Mouse (Mus musculus) heart, embryonic 14.5 days (tissue): Measurements from ENCODE around the gene Grid1. TPM values are rescaled to one million over a fixed set of nuclear protein-coding genes. Genes with fewer than 3 reads are reported as not detected.

Experiments used
- ATAC-seq: fragments of 200-750 bp; cut with Nextera tagmentation; 2 replicates; pipeline ENCODE4 v1.8.0; 2017; ENCODE audit warnings: low read depth, moderate TSS enrichment; ENCODE audit not compliant: insufficient number of reproducible peaks, insufficient read depth, low FRiP score
- H3K27ac ChIP-seq, 2 experiments: fragments of 200-500 bp in 1 of 2; fragments of 300-500 bp in 1 of 2; sonication (generic) in 1 of 2; replicated peaks in 1 of 2; 2 replicates each; pipeline ENCODE4 v1.5.1; 2012 to 2014; ENCODE audit warnings: low read depth in 2 of 2, low read length in 2 of 2, control low read depth in 1 of 2, mild to moderate bottlenecking in 1 of 2, mixed read lengths in 1 of 2; ENCODE audit not compliant: control insufficient read depth in 1 of 2, insufficient read depth in 1 of 2
- H3K27me3 ChIP-seq: fragments of 300-500 bp; sonication (generic); 2 replicates; pipeline ENCODE4 v1.6.1; 2014; ENCODE audit warnings: mild to moderate bottlenecking, low read length, control low read depth; ENCODE audit not compliant: control insufficient read depth, insufficient read depth
- H3K36me3 ChIP-seq: fragments of 300-500 bp; sonication (generic); 2 replicates; pipeline ENCODE4 v1.6.1; 2014; ENCODE audit warnings: mild to moderate bottlenecking, control low read depth, low read length, mixed read lengths; ENCODE audit not compliant: control insufficient read depth, insufficient read depth
- H3K4me1 ChIP-seq, 2 experiments: fragments of 200-500 bp in 1 of 2; fragments of 300-500 bp in 1 of 2; sonication (generic) in 1 of 2; 2 replicates each; pipeline ENCODE4 v1.6.1; 2012 to 2014; ENCODE audit warnings: low read length in 2 of 2, control low read depth in 1 of 2, mixed read lengths in 1 of 2; ENCODE audit not compliant: control insufficient read depth in 2 of 2, insufficient read depth in 2 of 2
- H3K4me2 ChIP-seq: fragments of 300-500 bp; sonication (generic); 2 replicates; pipeline ENCODE4 v1.6.1; 2014; ENCODE audit warnings: mild to moderate bottlenecking, low read length
- H3K4me3 ChIP-seq, 2 experiments: fragments of 200-500 bp in 1 of 2; fragments of 300-500 bp in 1 of 2; sonication (generic) in 1 of 2; 2 replicates each; pipeline ENCODE4 v1.5.1; 2012 to 2014; ENCODE audit warnings: low read length in 2 of 2, mild to moderate bottlenecking in 2 of 2, control low read depth in 1 of 2, low read depth in 1 of 2, moderate library complexity in 1 of 2; ENCODE audit not compliant: control insufficient read depth in 1 of 2, insufficient read depth in 1 of 2
- H3K9ac ChIP-seq: fragments of 300-500 bp; sonication (generic); 2 replicates; pipeline ENCODE4 v1.6.1; 2014; ENCODE audit warnings: mild to moderate bottlenecking, low read length
- H3K9me3 ChIP-seq: fragments of 300-500 bp; sonication (generic); 2 replicates; pipeline ENCODE4 v1.6.1; 2016; ENCODE audit warnings: low read length, control low read depth; ENCODE audit not compliant: control insufficient read depth
- WGBS: fragments of 180-500 bp; shearing (Covaris S2); extraction: QIAGEN DNeasy Blood & Tissue Kit; methylation state at CpG from one replicate; pipeline ENCODE4 v1.1.7; 2014; 5-methylcytosine and 5-hydroxymethylcytosine counted together
- polyA plus RNA-seq: library from polyadenylated mRNA; unstranded; fragments of >200 nt; fragmentation: Nextera tagmentation; extraction: Ambion mirVana; gene quantifications from 2 replicates; pipeline ENCODE4 v1.2.1, GENCODE M21; 2014

Grid1 gene
- polyA plus RNA-seq, 1 experiment from 2014 or later = 0.46 TPM

- no peak for ATAC-seq
- whole genome bisulfite sequencing = 67% methylated on average over 1 of the region's 1 CpGs
- no peaks in the 10 kb centered on the region for H3K9me3 ChIP-seq
- H3K27ac ChIP-seq = no peak overlapping the region
- no peak overlapping the region for H3K4me2 ChIP-seq
- H3K9ac ChIP-seq = no peak overlapping the region
- H3K4me1 ChIP-seq = no peaks in the 10 kb centered on the region
- no peak overlapping the region for H3K4me3 ChIP-seq
- no peaks in the 10 kb centered on the region for H3K36me3 ChIP-seq
- H3K27me3 ChIP-seq = no peaks in the 10 kb centered on the region
Observed at GRCm38 (mm10) chr14:35326306-35326705, 506.4 kb downstream of the Grid1 start.

GRCm38 (mm10) chr14:35336561-35336960 lies 516.7 kb downstream of the Grid1 start:
- H3K27ac ChIP-seq = no peak overlapping the region
- no peaks in the 10 kb centered on the region for H3K27me3 ChIP-seq
- no peak overlapping the region for H3K9ac ChIP-seq
- 86% methylated on average over 3 of the region's 3 CpGs for WGBS
- no peaks in the 10 kb centered on the region for H3K4me1 ChIP-seq
- H3K4me3 ChIP-seq = no peak overlapping the region
- H3K36me3 ChIP-seq = no peaks in the 10 kb centered on the region
- H3K4me2 ChIP-seq = no peak overlapping the region
- no peak for ATAC-seq
- no peaks in the 10 kb centered on the region for H3K9me3 ChIP-seq

DNA sequence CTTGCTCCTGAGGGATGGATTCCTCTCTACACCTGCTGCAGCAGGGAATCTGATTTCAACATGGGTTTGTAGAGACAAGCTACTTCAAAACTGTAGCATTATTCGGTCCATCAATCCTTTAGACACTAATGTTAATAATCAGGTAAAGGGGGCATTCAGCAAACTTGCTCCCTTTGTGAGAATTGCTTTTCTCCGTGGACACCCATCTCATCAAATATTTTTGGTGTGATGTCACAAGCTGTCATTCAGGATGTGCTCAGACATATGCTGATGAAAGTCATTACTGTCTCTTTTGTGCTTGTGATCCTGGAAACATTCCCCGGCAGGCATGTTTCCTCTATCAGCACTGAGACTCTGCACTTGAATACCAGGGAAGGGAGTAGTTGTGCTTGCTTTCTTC lies 536.1 kb downstream of the Grid1 start:
- H3K36me3 ChIP-seq = no peaks in the 10 kb centered on the region
- H3K9ac ChIP-seq = no peak overlapping the region
- H3K9me3 ChIP-seq = no peaks in the 10 kb centered on the region
- no peaks in the 10 kb centered on the region for H3K4me1 ChIP-seq
- 55% methylated on average over 3 of the region's 3 CpGs for WGBS
- H3K27ac ChIP-seq = no peak overlapping the region
- H3K27me3 ChIP-seq = no peaks in the 10 kb centered on the region
- ATAC-seq = no peak
- no peak overlapping the region for H3K4me2 ChIP-seq
- no peak overlapping the region for H3K4me3 ChIP-seq

- Histone ChIP-seq H3K4me3 (no peak overlapping the region), H3K36me3 (no peaks in the 10 kb centered on the region), H3K27me3 (no peaks in the 10 kb centered on the region), H3K4me1 (no peaks in the 10 kb centered on the region), H3K27ac (no peak overlapping the region), H3K9ac (no peak overlapping the region), H3K4me2 (no peak overlapping the region), H3K9me3 (no peaks in the 10 kb centered on the region)
- no peak for ATAC-seq
- WGBS = 83% methylated on average over 6 of the region's 6 CpGs
Observed at GRCm38 (mm10) chr14:35356480-35357085, 536.7 kb downstream of the Grid1 start.

- WGBS = 38% methylated on average over 7 of the region's 7 CpGs
- Histone ChIP-seq H3K4me1 (no peaks in the 10 kb centered on the region), H3K27me3 (no peaks in the 10 kb centered on the region), H3K27ac (no peak overlapping the region), H3K4me3 (no peak overlapping the region), H3K36me3 (no peaks in the 10 kb centered on the region), H3K4me2 (no peak overlapping the region), H3K9me3 (no peaks in the 10 kb centered on the region), H3K9ac (no peak overlapping the region)
- no peak for ATAC-seq
Observed at GRCm38 (mm10) chr14:35358136-35358821, 538.4 kb downstream of the Grid1 start.

GRCm38 (mm10) chr14:35365177-35365944 lies 545.5 kb downstream of the Grid1 start:
- Histone ChIP-seq H3K9ac (no peak overlapping the region), H3K27ac (no peak overlapping the region), H3K27me3 (no peaks in the 10 kb centered on the region), H3K4me2 (no peak overlapping the region), H3K4me3 (no peak overlapping the region), H3K4me1 (no peaks in the 10 kb centered on the region), H3K9me3 (0 out of 2 replicates have a peak, but pooled peaks cover 2% of the 10 kb centered on the region), H3K36me3 (no peaks in the 10 kb centered on the region)
- ATAC-seq = no peak
- 78% methylated on average over 8 of the region's 8 CpGs for WGBS

- H3K27me3 ChIP-seq = no peaks in the 10 kb centered on the region
- ATAC-seq = no peak
- no peaks in the 10 kb centered on the region for H3K36me3 ChIP-seq
- 0 out of 2 replicates have a peak, but pooled peaks cover 3% of the 10 kb centered on the region for H3K9me3 ChIP-seq
- WGBS = 83% methylated on average over 3 of the region's 3 CpGs
- H3K4me2 ChIP-seq = no peak overlapping the region
- H3K4me3 ChIP-seq = no peak overlapping the region
- no peak overlapping the region for H3K9ac ChIP-seq
- H3K4me1 ChIP-seq = no peaks in the 10 kb centered on the region
- no peak overlapping the region for H3K27ac ChIP-seq
Observed at GRCm38 (mm10) chr14:35374374-35374773, 554.5 kb downstream of the Grid1 start.
